Mouse (Mus musculus) limb, embryonic 14.5 days (tissue): ENCODE measurements at regions not wholly inside any gene's neighbourhood (a gene's known extent, or its start where the extent isn't known, plus 50 kb on each side); places are given as distances from the start of the nearest gene placed in this dataset. TPM values are rescaled to one million over a fixed set of nuclear protein-coding genes. Genes with fewer than 3 reads are reported as not detected.

Source experiments
- ATAC-seq: fragments of 200-750 bp; cut with Nextera tagmentation; 2 replicates; pipeline ENCODE4 v1.8.0; 2017; ENCODE audit warnings: low read depth, moderate number of reproducible peaks, moderate TSS enrichment; ENCODE audit not compliant: low FRiP score
- DNase-seq: peaks from one replicate; pipeline ENCODE4 v3.0.0-alpha.2; 2015; ENCODE audit warnings: low spot score
- H3K27ac ChIP-seq: fragments of 300-500 bp; sonication (generic); replicated peaks from 2 replicates; pipeline ENCODE4 v1.5.1; 2014; ENCODE audit warnings: low read depth, mild to moderate bottlenecking, low read length, moderate library complexity, mixed read lengths
- H3K27me3 ChIP-seq: fragments of 300-500 bp; sonication (generic); 2 replicates; pipeline ENCODE4 v1.6.1; 2014; ENCODE audit warnings: low read length, mixed read lengths; ENCODE audit not compliant: control insufficient read depth, insufficient read depth
- H3K36me3 ChIP-seq: fragments of 300-500 bp; sonication (generic); 2 replicates; pipeline ENCODE4 v1.6.1; 2014; ENCODE audit warnings: mild to moderate bottlenecking, low read length, moderate library complexity, mixed read lengths; ENCODE audit not compliant: control insufficient read depth, insufficient read depth
- H3K4me1 ChIP-seq: fragments of 300-500 bp; sonication (generic); 2 replicates; pipeline ENCODE4 v1.6.1; 2014; ENCODE audit warnings: antibody characterized with exemption, low read length, mixed read lengths; ENCODE audit not compliant: control insufficient read depth, insufficient read depth
- H3K4me2 ChIP-seq: fragments of 300-500 bp; sonication (generic); replicated peaks from 2 replicates; pipeline ENCODE4 v1.6.1; 2014; ENCODE audit warnings: low read depth, mild to moderate bottlenecking, low read length, moderate library complexity; ENCODE audit not compliant: severe bottlenecking
- H3K4me3 ChIP-seq: fragments of 300-500 bp; sonication (generic); replicated peaks from 2 replicates; pipeline ENCODE4 v1.5.1; 2014; ENCODE audit warnings: low read length
- H3K9ac ChIP-seq: fragments of 300-500 bp; sonication (generic); 2 replicates; pipeline ENCODE4 v1.6.1; 2014; ENCODE audit warnings: mild to moderate bottlenecking, low read depth, low read length, moderate library complexity; ENCODE audit not compliant: severe bottlenecking
- H3K9me3 ChIP-seq: fragments of 300-500 bp; sonication (generic); 2 replicates; pipeline ENCODE4 v1.6.1; 2016; ENCODE audit warnings: low read length; ENCODE audit not compliant: control insufficient read depth
- POLR2A ChIP-seq: fragments of 200-500 bp; IDR thresholded peaks from 2 replicates; pipeline ENCODE4 v1.8.0; 2012; ENCODE audit warnings: inconsistent platforms, mild to moderate bottlenecking, moderate library complexity, borderline replicate concordance; ENCODE audit not compliant: insufficient read depth, insufficient read length; ENCODE audit errors: extremely low read depth
- WGBS: fragments of 180-500 bp; shearing (Covaris S2); extraction: QIAGEN DNeasy Blood & Tissue Kit; methylation state at CpG from one replicate; pipeline ENCODE4 v1.1.7; 2014; 5-methylcytosine and 5-hydroxymethylcytosine counted together
- microRNA-seq: library from miRNA; unstranded; fragments of <30 nt; microRNA quantifications from one replicate; pipeline ENCODE4, GENCODE M21; 2016

DNA sequence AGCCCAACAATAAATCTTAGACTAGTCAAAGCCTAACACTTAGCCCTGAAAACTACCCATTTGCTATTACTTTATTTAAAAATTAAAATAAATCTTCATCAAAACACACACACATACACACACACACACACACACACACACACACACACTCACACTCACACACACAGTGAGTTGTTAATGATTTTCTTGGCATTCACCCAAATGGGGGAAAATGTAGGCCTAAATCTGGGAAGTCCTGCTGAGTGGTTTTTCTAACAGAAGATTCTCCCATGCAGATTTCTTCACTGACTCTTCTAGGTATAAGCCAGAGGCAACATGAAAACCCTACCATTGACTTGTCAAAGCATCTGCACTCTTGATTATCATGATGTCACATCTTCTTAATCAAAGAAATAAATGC is 260.9 kb downstream of the Atp6ap1l start:
- no peak overlapping the region for H3K4me3 ChIP-seq
- DNase-seq, result no peak
- peaks cover 10% of the 10 kb centered on the region for H3K4me1 ChIP-seq
- H3K36me3 ChIP-seq, result no peaks in the 10 kb centered on the region
- TF ChIP-seq POLR2A, result no peak
- no peaks in the 10 kb centered on the region for H3K9me3 ChIP-seq
- no peaks in the 10 kb centered on the region for H3K27me3 ChIP-seq
- no peak for ATAC-seq
- no peak overlapping the region for H3K9ac ChIP-seq
- no peak overlapping the region for H3K4me2 ChIP-seq
- no peak overlapping the region for H3K27ac ChIP-seq

- Histone ChIP-seq H3K4me1 (peaks cover 10% of the 10 kb centered on the region), H3K4me3 (no peak overlapping the region), H3K9ac (no peak overlapping the region), H3K36me3 (no peaks in the 10 kb centered on the region), H3K27me3 (no peaks in the 10 kb centered on the region), H3K4me2 (no peak overlapping the region), H3K27ac (no peak overlapping the region), H3K9me3 (no peaks in the 10 kb centered on the region)
- DNase-seq (no peak), ATAC-seq (no peak)
- no peak for TF ChIP-seq POLR2A
- 72% methylated on average over 4 of the region's 4 CpGs for WGBS
These were observed 261.5 kb downstream of the Atp6ap1l start for GRCm38 (mm10) chr13:90643575-90644215.

GRCm38 (mm10) chr13:90643109-90643508 is 262.0 kb downstream of the Atp6ap1l start:
- Histone ChIP-seq H3K4me3 (no peak overlapping the region), H3K4me2 (no peak overlapping the region), H3K4me1 (peaks cover 10% of the 10 kb centered on the region), H3K27me3 (no peaks in the 10 kb centered on the region), H3K9ac (no peak overlapping the region), H3K27ac (no peak overlapping the region), H3K36me3 (no peaks in the 10 kb centered on the region), H3K9me3 (no peaks in the 10 kb centered on the region)
- ATAC-seq (no peak), DNase-seq (peak; percentile 42)
- no peak for TF ChIP-seq POLR2A
- 49% methylated on average over 4 of the region's 4 CpGs for WGBS

DNA sequence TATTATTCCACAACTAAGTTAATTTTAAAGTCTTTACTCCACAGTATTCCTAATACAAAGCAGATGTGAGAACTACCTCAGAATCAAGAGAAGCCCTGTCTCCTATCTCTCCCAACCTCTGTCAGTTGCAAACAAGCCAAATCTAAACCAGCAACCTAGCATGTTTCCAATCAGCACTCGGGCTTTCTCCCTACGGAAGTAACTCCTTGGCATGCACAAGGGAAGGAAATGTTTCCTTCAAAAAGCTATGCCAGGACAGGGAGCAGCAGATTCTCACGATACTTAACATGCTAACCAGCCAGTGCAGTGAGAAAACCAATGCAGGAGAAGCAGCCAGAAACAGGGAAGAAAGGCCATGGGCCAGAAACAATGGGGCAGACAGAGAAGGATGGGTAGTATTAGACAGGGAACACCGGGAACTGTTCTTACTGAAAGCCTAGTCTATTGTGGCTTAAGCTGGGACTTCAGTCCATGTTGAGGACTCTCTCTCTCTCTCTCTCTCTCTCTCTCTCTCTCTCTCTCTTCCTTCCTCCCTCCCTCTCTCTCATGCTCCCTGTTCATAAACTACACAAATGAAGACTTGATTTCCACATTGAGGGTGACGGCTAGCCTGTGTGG is 262.8 kb downstream of the Atp6ap1l start:
- 35% methylated on average over 5 of the region's 5 CpGs for WGBS
- Histone ChIP-seq H3K4me1 (peaks cover 10% of the 10 kb centered on the region), H3K4me2 (no peak overlapping the region), H3K9ac (no peak overlapping the region), H3K9me3 (no peaks in the 10 kb centered on the region), H3K27ac (peak overlapping the region; percentile 26; the same call in 1 of the 2 replicates), H3K36me3 (no peaks in the 10 kb centered on the region), H3K4me3 (no peak overlapping the region), H3K27me3 (no peaks in the 10 kb centered on the region)
- no peak for TF ChIP-seq POLR2A
- ATAC-seq (no peak), DNase-seq (peak; percentile 55)

Small RNA genes lying in the stretch of these regions (microRNA-seq; reads per million reads assigned to microRNA genes)
- gene Gm44338, result not detected
